Mouse (Mus musculus): Measurements from ENCODE around the gene Tiam2. TPM values are rescaled to one million over a fixed set of nuclear protein-coding genes. Genes with fewer than 3 reads are reported as not detected.

Gene Tiam2
- polyA plus RNA-seq, 1 experiment from 2014 or later: 3.1 TPM

DNA sequence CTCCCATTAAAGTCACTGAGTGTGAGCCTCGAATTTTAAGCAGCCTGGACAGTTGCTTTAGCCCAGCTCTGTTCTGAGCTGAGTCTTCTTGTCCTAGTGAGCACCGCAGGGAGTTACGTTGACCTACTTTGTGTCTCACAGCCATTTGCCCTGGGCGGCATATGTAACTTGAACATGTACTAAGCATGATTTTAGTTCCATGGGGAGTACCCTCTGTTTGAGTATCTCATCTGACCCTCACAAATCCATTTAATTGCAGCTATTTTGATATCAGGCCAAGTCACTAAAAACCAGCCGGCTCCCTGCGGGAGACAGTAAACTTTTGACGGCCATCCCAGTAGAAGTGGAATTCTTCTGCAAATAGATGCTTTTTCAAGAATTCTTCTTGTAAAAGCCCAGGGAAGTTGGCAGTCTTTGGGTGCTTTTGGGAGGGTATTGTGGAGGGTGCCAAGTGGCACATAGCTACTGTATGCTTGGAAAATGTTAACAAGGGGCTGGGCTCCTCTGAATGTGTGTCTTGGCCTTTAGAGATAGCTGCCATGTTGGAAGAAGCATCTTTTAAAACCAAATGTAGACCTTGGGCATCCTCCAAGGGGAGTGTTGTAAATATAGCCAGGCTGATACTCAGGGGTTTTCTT lies 10.6 kb downstream of the Tiam2 start:
- Histone ChIP-seq H3K9me3 (ENCODE audit: control insufficient read depth, low read length) (no peaks in the 10 kb centered on the region), H3K36me3 (ENCODE audit: control insufficient read depth, insufficient read depth, low read length) (no peaks in the 10 kb centered on the region), H3K4me1 (ENCODE audit: control insufficient read depth, insufficient read depth, low read length) (peaks cover 11% of the 10 kb centered on the region), H3K27me3 (replicated peaks; ENCODE audit: control insufficient read depth, insufficient read depth, low read length) (no peaks in the 10 kb centered on the region), H3K9ac (ENCODE audit: low read depth, low read length) (no peak overlapping the region), H3K4me3 (ENCODE audit: low read length) (no peak overlapping the region), H3K4me2 (ENCODE audit: low read depth, low read length) (no peak overlapping the region), H3K27ac (ENCODE audit: low read length) (no peak overlapping the region)
- ATAC-seq: no peak
- WGBS: 70% methylated on average over 7 of the region's 7 CpGs

DNA sequence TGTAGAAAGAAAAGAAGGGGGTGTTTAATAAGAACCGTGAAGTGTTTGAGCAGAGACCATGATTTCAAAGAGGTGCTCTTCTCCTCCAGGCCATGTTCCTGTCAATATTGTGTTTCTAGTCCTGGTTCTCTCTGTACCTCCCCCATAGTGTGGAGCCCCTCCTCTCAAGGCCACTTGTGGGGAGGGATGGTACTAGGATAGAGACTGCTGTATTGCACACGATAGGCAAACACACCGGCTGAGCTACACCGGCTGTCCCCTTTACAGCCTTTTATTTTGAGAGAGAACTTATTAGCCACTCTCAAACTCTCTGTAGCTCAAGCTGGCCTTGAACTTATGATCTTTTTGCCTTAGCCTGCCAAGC lies 11.1 kb downstream of the Tiam2 start:
- H3K4me1 ChIP-seq (ENCODE audit: control insufficient read depth, insufficient read depth, low read length): peaks cover 11% of the 10 kb centered on the region
- H3K27me3 ChIP-seq (replicated peaks; ENCODE audit: control insufficient read depth, insufficient read depth, low read length): no peaks in the 10 kb centered on the region
- H3K27ac ChIP-seq (ENCODE audit: low read length): no peak overlapping the region
- H3K36me3 ChIP-seq (ENCODE audit: control insufficient read depth, insufficient read depth, low read length): no peaks in the 10 kb centered on the region
- H3K9ac ChIP-seq (ENCODE audit: low read depth, low read length): no peak overlapping the region
- ATAC-seq: no peak
- 59% methylated on average over 4 of the region's 4 CpGs for WGBS
- H3K4me3 ChIP-seq (ENCODE audit: low read length): no peak overlapping the region
- no peaks in the 10 kb centered on the region for H3K9me3 ChIP-seq (ENCODE audit: control insufficient read depth, low read length)
- H3K4me2 ChIP-seq (ENCODE audit: low read depth, low read length): no peak overlapping the region

DNA sequence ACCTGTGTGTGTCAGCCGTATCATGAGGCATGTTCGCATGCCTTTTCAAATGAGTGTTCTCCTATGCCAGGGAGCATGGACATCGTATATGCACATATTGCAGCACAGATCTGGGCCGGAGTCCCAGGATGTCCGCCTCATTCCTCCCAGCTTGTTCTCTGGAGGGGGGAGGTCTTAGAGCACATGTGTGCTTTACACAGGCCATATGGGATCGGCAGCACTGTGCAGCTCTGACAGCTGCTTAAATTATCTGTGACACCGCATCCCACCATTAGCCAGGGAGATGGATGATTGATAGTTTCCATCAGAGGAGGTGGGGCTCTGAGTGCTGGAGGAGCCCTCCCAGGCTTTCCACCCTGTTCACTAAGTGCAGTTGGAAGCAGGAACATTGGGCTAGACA lies 12.4 kb downstream of the Tiam2 start:
- no peak overlapping the region for H3K4me3 ChIP-seq (ENCODE audit: low read length)
- no peak overlapping the region for H3K4me2 ChIP-seq (ENCODE audit: low read depth, low read length)
- no peak overlapping the region for H3K9ac ChIP-seq (ENCODE audit: low read depth, low read length)
- no peaks in the 10 kb centered on the region for H3K36me3 ChIP-seq (ENCODE audit: control insufficient read depth, insufficient read depth, low read length)
- ATAC-seq: peak; percentile 58
- H3K9me3 ChIP-seq (ENCODE audit: control insufficient read depth, low read length): no peaks in the 10 kb centered on the region
- no peak overlapping the region for H3K27ac ChIP-seq (ENCODE audit: low read length)
- 57% methylated on average over 7 of the region's 7 CpGs for WGBS
- H3K27me3 ChIP-seq (replicated peaks; ENCODE audit: control insufficient read depth, insufficient read depth, low read length): no peaks in the 10 kb centered on the region
- peaks cover 11% of the 10 kb centered on the region for H3K4me1 ChIP-seq (ENCODE audit: control insufficient read depth, insufficient read depth, low read length)

DNA sequence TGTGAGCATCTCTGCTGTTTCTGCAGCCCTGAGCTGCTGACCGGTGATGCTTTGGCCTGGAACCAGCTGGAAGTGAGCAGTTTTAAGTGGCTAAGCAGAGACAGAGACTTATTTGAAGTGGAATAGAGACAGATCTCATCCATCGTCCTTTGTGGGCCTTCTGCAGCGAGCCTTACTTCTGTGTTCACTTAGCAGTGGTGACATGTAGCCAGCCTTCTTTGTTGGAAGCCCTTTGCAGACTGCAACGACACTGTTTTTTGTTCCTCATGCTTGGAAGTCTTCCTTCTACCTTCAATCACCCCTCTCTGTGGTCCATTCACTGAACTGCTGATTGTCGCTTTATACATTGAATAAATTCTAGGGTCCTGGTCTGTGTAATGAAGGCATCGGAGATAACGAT lies 18.5 kb downstream of the Tiam2 start:
- H3K36me3 ChIP-seq (ENCODE audit: control insufficient read depth, insufficient read depth, low read length): no peaks in the 10 kb centered on the region
- H3K4me2 ChIP-seq (ENCODE audit: low read depth, low read length): no peak overlapping the region
- no peaks in the 10 kb centered on the region for H3K27me3 ChIP-seq (replicated peaks; ENCODE audit: control insufficient read depth, insufficient read depth, low read length)
- H3K9me3 ChIP-seq (ENCODE audit: control insufficient read depth, low read length): no peaks in the 10 kb centered on the region
- no peak for ATAC-seq
- no peak overlapping the region for H3K27ac ChIP-seq (ENCODE audit: low read length)
- no peak overlapping the region for H3K4me3 ChIP-seq (ENCODE audit: low read length)
- H3K4me1 ChIP-seq (ENCODE audit: control insufficient read depth, insufficient read depth, low read length): 0 out of 2 replicates have a peak, but pooled peaks cover 3% of the 10 kb centered on the region
- H3K9ac ChIP-seq (ENCODE audit: low read depth, low read length): no peak overlapping the region
- WGBS: 68% methylated on average over 7 of the region's 7 CpGs

DNA sequence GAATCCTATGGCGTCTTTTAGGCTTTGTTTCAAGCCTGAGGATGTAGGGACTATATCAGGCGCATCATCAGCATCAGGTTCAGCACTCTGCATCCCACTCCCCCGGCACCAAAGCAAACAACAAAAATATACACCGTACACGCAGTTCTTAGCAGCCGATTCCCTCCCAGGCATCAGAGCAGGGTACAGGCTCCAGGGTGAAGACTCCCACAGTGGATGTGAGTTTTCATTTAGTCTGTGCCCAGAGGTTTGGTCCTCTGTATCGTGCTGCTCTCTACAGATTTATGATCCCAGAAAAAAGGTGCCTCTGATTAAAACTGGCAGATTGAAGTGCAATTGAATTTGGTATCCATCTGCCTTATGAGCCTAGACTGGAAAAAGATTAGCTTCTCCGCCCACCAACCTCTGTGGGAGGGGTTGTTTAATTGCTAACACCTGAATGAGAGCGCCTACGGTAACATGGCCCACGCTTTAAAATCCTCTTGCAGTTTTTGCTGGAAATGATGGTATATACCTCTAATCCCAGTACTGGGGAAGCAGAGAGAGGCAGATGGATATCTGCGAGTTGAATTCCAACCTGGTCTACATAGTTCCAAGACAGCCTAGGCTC lies 19.0 kb downstream of the Tiam2 start:
- 76% methylated on average over 12 of the region's 12 CpGs for WGBS
- Histone ChIP-seq H3K4me1 (ENCODE audit: control insufficient read depth, insufficient read depth, low read length) (0 out of 2 replicates have a peak, but pooled peaks cover 3% of the 10 kb centered on the region), H3K9me3 (ENCODE audit: control insufficient read depth, low read length) (no peaks in the 10 kb centered on the region)

DNA sequence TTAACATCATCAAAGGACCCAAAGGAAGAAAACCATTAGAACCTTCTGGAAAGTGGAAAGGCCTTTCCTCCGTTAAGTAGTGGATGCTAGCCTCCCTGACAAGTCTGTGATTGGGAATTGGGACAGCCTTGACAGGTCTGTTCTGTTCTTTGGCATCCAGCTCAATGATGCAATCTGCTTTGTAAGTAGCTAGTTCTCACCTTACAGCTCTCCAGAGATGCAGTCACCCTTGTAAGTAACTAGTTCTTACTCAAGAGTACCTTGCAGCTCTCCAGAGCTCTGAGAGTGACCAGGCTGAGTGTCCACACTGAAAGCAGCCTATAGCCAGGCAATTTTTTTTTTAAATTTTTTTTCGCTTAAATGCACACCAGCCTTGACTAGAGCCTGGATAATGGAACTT lies 21.4 kb downstream of the Tiam2 start:
- Histone ChIP-seq H3K27ac (ENCODE audit: low read length) (no peak overlapping the region), H3K9ac (ENCODE audit: low read depth, low read length) (no peak overlapping the region), H3K4me2 (ENCODE audit: low read depth, low read length) (no peak overlapping the region), H3K9me3 (ENCODE audit: control insufficient read depth, low read length) (no peaks in the 10 kb centered on the region), H3K27me3 (replicated peaks; ENCODE audit: control insufficient read depth, insufficient read depth, low read length) (no peaks in the 10 kb centered on the region), H3K36me3 (ENCODE audit: control insufficient read depth, insufficient read depth, low read length) (no peaks in the 10 kb centered on the region), H3K4me1 (ENCODE audit: control insufficient read depth, insufficient read depth, low read length) (0 out of 2 replicates have a peak, but pooled peaks cover 3% of the 10 kb centered on the region), H3K4me3 (ENCODE audit: low read length) (no peak overlapping the region)
- no peak for ATAC-seq
- 83% methylated on average over 2 of the region's 2 CpGs for WGBS

More for the DNA sequence above, 19.0 kb downstream of the Tiam2 start:
- no peaks in the 10 kb centered on the region for H3K36me3 ChIP-seq (ENCODE audit: control insufficient read depth, insufficient read depth, low read length)
- H3K4me3 ChIP-seq (ENCODE audit: low read length): no peak overlapping the region
- no peak for ATAC-seq
- no peak overlapping the region for H3K4me2 ChIP-seq (ENCODE audit: low read depth, low read length)
- no peak overlapping the region for H3K27ac ChIP-seq (ENCODE audit: low read length)
- H3K27me3 ChIP-seq (replicated peaks; ENCODE audit: control insufficient read depth, insufficient read depth, low read length): no peaks in the 10 kb centered on the region
- H3K9ac ChIP-seq (ENCODE audit: low read depth, low read length): no peak overlapping the region

DNA sequence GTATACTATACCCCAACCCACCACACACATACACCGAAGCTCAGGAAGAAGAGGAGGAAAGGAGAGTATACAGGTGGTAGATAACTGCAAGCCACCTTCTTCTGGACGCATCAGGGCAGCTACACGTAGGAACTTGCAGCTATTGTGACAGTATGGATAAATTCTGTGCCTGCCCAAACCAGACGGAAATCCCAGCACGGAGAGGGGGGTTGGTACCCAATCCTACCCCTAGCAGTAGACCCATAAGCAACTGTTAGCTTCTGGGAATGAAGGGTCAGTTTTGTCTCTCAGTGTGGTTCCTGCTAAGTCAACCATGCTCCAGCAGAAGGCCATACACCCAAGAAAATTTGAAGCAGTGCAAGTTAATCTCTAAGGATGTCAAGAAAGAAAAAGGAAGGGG lies 23.0 kb downstream of the Tiam2 start:
- no peak overlapping the region for H3K27ac ChIP-seq (ENCODE audit: low read length)
- H3K4me3 ChIP-seq (ENCODE audit: low read length): no peak overlapping the region
- no peak for ATAC-seq
- H3K9me3 ChIP-seq (ENCODE audit: control insufficient read depth, low read length): no peaks in the 10 kb centered on the region
- WGBS: 88% methylated on average over 5 of the region's 5 CpGs
- H3K4me1 ChIP-seq (ENCODE audit: control insufficient read depth, insufficient read depth, low read length): 0 out of 2 replicates have a peak, but pooled peaks cover 3% of the 10 kb centered on the region
- no peak overlapping the region for H3K9ac ChIP-seq (ENCODE audit: low read depth, low read length)
- H3K27me3 ChIP-seq (replicated peaks; ENCODE audit: control insufficient read depth, insufficient read depth, low read length): no peaks in the 10 kb centered on the region
- H3K4me2 ChIP-seq (ENCODE audit: low read depth, low read length): no peak overlapping the region
- no peaks in the 10 kb centered on the region for H3K36me3 ChIP-seq (ENCODE audit: control insufficient read depth, insufficient read depth, low read length)

DNA sequence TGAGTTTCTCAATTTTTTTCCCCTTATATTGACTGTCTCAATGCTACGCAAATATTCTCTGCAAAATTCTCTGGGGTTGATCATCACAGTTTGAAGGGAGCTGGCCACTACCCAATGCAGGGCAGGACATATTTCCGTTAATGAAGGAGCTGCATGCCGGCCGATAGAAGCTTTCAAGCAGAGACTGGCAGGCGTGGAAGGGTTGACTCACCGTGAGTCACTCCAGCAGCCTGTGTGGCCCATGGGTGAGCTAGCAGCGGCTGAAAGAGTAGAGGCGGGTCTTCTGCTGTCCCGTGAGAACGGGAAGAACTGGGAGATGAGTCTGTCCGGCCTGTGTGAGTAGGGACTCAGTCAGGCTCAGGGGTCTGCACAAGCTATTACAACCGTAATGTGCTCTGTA lies 23.6 kb downstream of the Tiam2 start:
- Histone ChIP-seq H3K27ac (ENCODE audit: low read length) (no peak overlapping the region), H3K9ac (ENCODE audit: low read depth, low read length) (no peak overlapping the region), H3K4me1 (ENCODE audit: control insufficient read depth, insufficient read depth, low read length) (0 out of 2 replicates have a peak, but pooled peaks cover 1% of the 10 kb centered on the region), H3K9me3 (ENCODE audit: control insufficient read depth, low read length) (no peaks in the 10 kb centered on the region), H3K4me3 (ENCODE audit: low read length) (no peak overlapping the region), H3K4me2 (ENCODE audit: low read depth, low read length) (no peak overlapping the region), H3K36me3 (ENCODE audit: control insufficient read depth, insufficient read depth, low read length) (no peaks in the 10 kb centered on the region), H3K27me3 (replicated peaks; ENCODE audit: control insufficient read depth, insufficient read depth, low read length) (no peaks in the 10 kb centered on the region)
- WGBS: 66% methylated on average over 12 of the region's 12 CpGs
- ATAC-seq: peak; percentile 26; the same call in 1 of the 2 replicates

DNA sequence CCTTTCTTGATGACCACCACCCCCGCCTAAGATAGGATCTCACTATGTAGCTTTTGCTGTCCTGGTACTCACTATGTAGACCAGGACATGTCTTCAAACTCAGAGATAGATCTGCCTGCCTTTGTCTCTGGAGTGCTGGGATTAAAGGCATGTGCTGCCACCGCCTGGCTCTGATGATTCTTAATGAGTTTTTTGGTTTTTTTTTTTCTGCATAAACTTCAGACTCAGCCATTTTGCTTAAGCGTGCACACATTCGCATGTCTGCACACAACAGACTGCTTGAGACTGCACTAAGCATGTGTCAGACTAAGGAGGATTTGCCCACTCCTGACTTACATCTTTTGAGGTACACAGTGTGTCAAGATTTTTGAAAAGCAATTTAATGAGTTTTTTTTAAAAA lies 24.0 kb downstream of the Tiam2 start:
- WGBS: 86% methylated on average over 4 of the region's 4 CpGs
- Histone ChIP-seq H3K27me3 (replicated peaks; ENCODE audit: control insufficient read depth, insufficient read depth, low read length) (no peaks in the 10 kb centered on the region), H3K4me1 (ENCODE audit: control insufficient read depth, insufficient read depth, low read length) (0 out of 2 replicates have a peak, but pooled peaks cover 4% of the 10 kb centered on the region), H3K9me3 (ENCODE audit: control insufficient read depth, low read length) (no peaks in the 10 kb centered on the region), H3K4me2 (ENCODE audit: low read depth, low read length) (no peak overlapping the region), H3K27ac (ENCODE audit: low read length) (no peak overlapping the region), H3K9ac (ENCODE audit: low read depth, low read length) (no peak overlapping the region), H3K4me3 (ENCODE audit: low read length) (no peak overlapping the region), H3K36me3 (ENCODE audit: control insufficient read depth, insufficient read depth, low read length) (no peaks in the 10 kb centered on the region)
- ATAC-seq: no peak
